Mouse (Mus musculus) neural tube, embryonic 11.5 days (tissue): ENCODE measurements around the gene Gm28269. TPM values are rescaled to one million over a fixed set of nuclear protein-coding genes. Genes with fewer than 3 reads are reported as not detected.

Experiments used
- polyA plus RNA-seq: library from polyadenylated mRNA; unstranded; fragments of >200 nt; fragmentation: Nextera tagmentation; extraction: Ambion mirVana; gene quantifications from 2 replicates; pipeline ENCODE4 v1.2.1, GENCODE M21; 2014

The Gm28269 gene
- polyA plus RNA-seq, 1 experiment from 2014 or later, result not detected

Other genes with a start within 250 kb of the Gm28269 start
- gene Slc6a14, start 30.2 kb downstream of the Gm28269 start, polyA plus RNA-seq, result 0.17 TPM in 1 of 2 replicates, not detected in the other